Mouse (Mus musculus): Measurements from ENCODE around the gene Ifit1bl2.
"Not testable (repeated sequence)": the region's sequence is repeated elsewhere in the genome, so short reads cannot be mapped to it uniquely, and the experiment has no call there.

The Ifit1bl2 gene

GRCm38 (mm10) chr19:34612243-34613001, 28.1 kb downstream of the Ifit1bl2 start:
- not testable (repeated sequence) for DNase-seq (ENCODE audit: extremely low read depth, low read depth)

- not testable (repeated sequence) for DNase-seq (ENCODE audit: extremely low read depth, low read depth)
Observed at GRCm38 (mm10) chr19:34610118-34610517, 30.4 kb downstream of the Ifit1bl2 start.

GRCm38 (mm10) chr19:34607237-34608051, 33.1 kb downstream of the Ifit1bl2 start, which contains the start of gene Ifit3b:
Ifit3b (plus strand) TSS chr19:34607970.
- DNase-seq (ENCODE audit: extremely low read depth, low read depth): not testable (repeated sequence)

GRCm38 (mm10) chr19:34605472-34605871, 35.1 kb downstream of the Ifit1bl2 start:
- no peak for DNase-seq (ENCODE audit: extremely low read depth, low read depth)

GRCm38 (mm10) chr19:34601888-34602287, 38.7 kb downstream of the Ifit1bl2 start, which contains the start of gene Ifit1bl1:
Ifit1bl1 (minus strand) TSS chr19:34601956.
- peak; percentile 14 for DNase-seq (ENCODE audit: extremely low read depth, low read depth)

- DNase-seq (ENCODE audit: extremely low read depth, low read depth): peak; percentile 21
Observed at GRCm38 (mm10) chr19:34599250-34599649, 41.3 kb downstream of the Ifit1bl2 start.

GRCm38 (mm10) chr19:34598341-34598740, 42.2 kb downstream of the Ifit1bl2 start:
- DNase-seq (ENCODE audit: extremely low read depth, low read depth): no peak

GRCm38 (mm10) chr19:34596811-34597210, 43.7 kb downstream of the Ifit1bl2 start:
- DNase-seq (ENCODE audit: extremely low read depth, low read depth): no peak

DNA sequence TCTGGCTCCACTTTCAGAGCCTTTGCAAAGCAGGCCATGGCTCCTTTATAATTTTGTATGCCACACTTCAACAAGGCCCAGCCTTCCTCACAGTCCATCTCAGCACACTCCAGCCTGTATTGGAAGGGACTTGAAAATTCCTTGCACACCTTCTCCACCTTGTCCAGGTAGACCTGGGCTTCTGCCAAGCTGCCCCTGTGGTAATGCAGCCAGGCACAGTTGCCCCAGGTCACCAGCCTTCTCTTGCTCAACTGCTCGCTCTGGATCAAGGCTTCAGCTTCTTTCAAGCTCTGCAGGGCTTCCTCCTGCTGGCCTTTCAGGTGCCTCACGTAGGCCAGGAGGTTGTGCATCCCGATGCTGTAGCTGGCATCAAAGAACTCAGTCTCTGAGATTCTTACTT, 46.0 kb downstream of the Ifit1bl2 start:
- DNase-seq (ENCODE audit: extremely low read depth, low read depth): not testable (repeated sequence)

DNA sequence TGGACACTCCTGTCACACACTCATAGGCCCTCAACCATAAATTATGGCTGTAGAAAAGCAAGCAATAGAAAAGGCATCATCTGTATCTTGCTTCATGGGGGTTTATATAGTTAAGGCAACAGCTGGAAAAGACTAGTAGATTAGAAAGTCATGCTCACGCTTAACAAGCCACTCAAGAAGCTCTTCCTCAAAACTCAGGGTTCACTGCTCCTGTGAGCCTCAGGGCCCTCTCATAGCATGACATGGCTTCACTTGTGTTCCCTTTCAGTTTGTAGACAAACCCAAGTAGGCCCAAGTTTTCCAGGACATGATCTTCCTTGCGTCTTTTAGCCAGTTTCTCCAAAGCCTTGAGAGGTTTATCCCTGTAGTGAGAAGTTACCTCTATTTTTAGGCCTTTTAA, 47.1 kb downstream of the Ifit1bl2 start:
- no peak for DNase-seq (ENCODE audit: extremely low read depth, low read depth)

DNA sequence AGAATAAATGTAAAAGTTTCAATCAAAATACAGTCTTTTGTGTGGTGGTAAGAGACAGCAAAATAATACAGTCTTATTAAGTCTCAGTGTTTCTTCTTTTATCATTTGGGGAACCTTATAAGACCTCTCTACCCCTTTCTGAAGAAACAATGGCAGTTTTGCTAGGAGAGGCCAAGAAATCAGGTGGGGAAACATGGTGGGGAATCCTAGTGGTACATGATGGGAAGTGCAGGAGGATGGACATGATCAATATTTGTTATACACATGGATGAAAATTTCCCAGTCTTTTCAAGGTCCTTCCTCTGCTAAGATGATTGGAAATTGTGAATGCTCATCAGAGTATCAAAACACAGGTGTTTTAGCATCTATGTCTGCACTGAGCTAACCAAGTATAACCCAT, 51.6 kb downstream of the Ifit1bl2 start:
- DNase-seq (ENCODE audit: extremely low read depth, low read depth): no peak

DNA sequence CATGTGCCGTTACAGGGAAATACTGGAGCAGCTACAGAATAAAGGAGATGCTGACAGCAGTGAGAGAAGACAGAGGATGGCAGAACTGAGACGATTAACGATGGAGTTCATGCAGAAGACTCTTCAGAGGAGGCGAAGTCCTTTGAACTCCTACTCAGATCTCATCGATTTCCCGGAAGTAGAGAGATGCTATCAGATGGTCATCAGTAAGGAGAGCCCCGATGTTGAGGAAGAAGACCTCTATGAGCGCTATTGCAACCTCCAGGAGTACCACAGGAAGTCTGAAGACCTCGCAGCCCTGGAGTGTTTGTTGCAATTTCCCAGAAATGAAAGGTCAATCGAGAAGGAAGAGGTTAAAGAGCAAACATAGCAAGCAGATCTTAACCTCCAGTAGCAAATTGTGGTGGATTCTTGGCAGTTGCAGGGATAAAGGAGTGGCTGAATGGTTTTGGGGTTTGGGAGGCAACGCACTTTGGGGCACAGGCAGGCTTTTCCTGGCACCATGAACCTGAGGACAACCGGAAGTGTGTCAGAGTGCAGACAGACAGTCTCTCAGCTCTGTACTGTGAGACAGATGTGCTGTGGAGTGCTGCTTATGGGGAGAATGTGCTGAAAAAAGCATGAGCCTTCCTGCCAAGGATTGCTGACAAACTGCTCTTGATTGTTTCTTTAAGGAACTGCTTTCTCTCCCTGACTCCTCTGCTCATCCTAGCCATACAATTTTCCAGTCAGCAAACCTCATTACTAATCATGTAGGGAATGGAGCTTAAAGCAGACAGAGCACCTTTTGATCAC, 52.4 kb downstream of the Ifit1bl2 start:
- not testable (repeated sequence) for DNase-seq (ENCODE audit: extremely low read depth, low read depth)

- not testable (repeated sequence) for DNase-seq (ENCODE audit: extremely low read depth, low read depth)
Observed at GRCm38 (mm10) chr19:34585740-34586458, 54.6 kb downstream of the Ifit1bl2 start.

DNA sequence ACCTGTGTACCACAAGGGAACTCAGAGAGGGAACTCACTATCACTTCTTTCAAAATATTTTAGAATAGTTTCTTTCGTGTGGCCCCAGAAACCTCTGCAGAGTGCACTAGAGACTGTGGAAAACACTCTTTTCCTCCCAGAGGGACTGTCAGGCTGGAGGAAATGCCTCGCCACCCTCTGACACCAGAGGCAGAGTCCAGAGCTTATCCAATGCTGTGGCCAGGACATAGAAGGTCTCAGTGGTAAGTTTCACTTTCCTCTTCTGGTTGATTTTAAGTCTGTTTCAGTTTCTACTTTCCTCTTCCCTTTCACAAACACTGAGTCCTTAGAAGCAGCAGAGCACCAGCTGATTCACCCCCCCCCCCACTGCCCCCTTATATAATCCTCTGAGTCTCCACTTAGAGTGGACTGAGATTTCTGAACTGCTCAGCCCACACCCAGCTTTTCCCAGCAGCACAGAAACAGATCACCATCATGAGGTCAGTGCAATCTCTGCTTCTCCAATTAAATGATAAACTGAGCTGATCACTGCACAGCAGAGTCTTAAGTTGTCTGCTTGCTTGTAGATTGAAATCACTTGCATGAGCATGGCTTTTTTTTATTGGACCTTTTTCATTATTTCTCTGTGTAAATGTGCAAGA, 57.3 kb downstream of the Ifit1bl2 start, which contains the start of gene Ifit3:
Gene Ifit3 (plus strand): TSS at position 406 of the 641 bp plus-strand sequence.
- not testable (repeated sequence) for DNase-seq (ENCODE audit: extremely low read depth, low read depth)

DNA sequence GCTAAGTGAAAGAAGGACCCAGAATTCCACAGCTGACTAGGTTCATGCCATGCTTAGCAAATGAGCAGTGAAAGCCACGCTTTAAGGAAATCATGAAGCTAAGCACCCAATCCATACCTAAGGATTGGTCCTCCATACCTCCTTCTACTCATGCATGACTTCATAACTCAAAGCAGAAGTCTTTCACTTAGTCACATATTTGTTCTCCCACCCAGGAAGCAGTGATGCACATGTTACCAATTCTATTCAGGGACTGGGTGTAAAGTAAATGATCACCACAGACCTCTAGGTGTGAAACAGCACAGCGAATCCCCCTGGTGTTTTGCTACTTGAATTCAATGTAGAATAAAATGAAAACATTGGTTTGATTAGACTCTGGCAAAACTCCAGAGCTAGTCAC, 57.8 kb downstream of the Ifit1bl2 start:
- DNase-seq (ENCODE audit: extremely low read depth, low read depth): not testable (repeated sequence)

GRCm38 (mm10) chr19:34577121-34577520, 63.4 kb downstream of the Ifit1bl2 start:
- no peak for DNase-seq (ENCODE audit: extremely low read depth, low read depth)

DNA sequence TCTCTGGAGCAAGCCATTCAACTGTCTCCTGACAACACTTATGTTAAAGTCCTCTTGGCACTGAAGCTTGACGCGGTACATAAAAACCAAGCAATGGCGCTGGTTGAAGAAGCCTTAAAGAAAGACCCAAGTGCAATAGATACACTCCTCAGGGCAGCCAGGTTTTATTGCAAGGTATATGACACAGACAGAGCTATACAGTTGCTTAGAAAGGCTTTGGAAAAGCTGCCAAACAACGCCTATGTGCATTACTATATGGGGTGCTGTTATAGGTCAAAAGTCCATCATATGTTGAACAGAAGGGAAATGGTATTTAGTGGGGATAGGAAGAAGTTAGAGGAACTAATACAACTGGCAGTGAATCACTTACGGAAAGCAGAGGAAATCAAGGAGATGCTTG, 66.9 kb downstream of the Ifit1bl2 start:
- no peak for DNase-seq (ENCODE audit: extremely low read depth, low read depth)

- DNase-seq (ENCODE audit: extremely low read depth, low read depth): no peak
Observed at GRCm38 (mm10) chr19:34571080-34571479, 69.5 kb downstream of the Ifit1bl2 start.

GRCm38 (mm10) chr19:34569896-34570476, 70.6 kb downstream of the Ifit1bl2 start:
- no peak for DNase-seq (ENCODE audit: extremely low read depth, low read depth)
